In genomic region chr1:152088030-152088429, GRCm38 (mm10) we compare ENCODE assay signal across 10 mouse cellular contexts. TPM values are rescaled to one million over a fixed set of nuclear protein-coding genes. Genes with fewer than 3 reads are reported as not detected.
DNase-seq lines count a peak whose midpoint lies in the region; ATAC-seq and TF ChIP-seq lines count a peak whose summit lies in the region.
"Had no signal": no experiment of that assay in that cellular context is flagged by ENCODE, and none has a peak within 500 bp of the region (broad histone marks: within the 10 kb centered on the region; RNA-seq: fewer than 3 reads in every experiment).

No protein-coding gene starts in this region.

- peaks cover 15 to 41% of the 10 kb centered on the region in 2 experiments for H3K4me1 ChIP-seq in heart, embryonic 14.5 days (ENCODE audit: control insufficient read depth in 2 of 2, insufficient read depth in 2 of 2, low read length in 2 of 2)
- peaks cover 73% of the 10 kb centered on the region for H3K4me1 ChIP-seq in embryonic facial prominence, embryonic 10.5 days
- peaks cover 20% of the 10 kb centered on the region for H3K4me1 ChIP-seq in forebrain, postnatal 0 days (ENCODE audit: insufficient read depth)
- H3K4me1 ChIP-seq in midbrain, embryonic 10.5 days = peaks cover 75% of the 10 kb centered on the region

- no peak for DNase-seq in heart, postnatal 14 days
- DNase-seq in embryonic facial prominence, embryonic 10.5 days (ENCODE audit: low spot score) = no peak
- DNase-seq in forebrain, postnatal 0 days = no peak
- DNase-seq in midbrain, embryonic 10.5 days (ENCODE audit: low spot score) = no peak
- DNase-seq in urinary bladder, postnatal 36 days (ENCODE audit: low spot score in 2 of 2) = no peak
- DNase-seq in left cerebral cortex, adult 18-20 months (ENCODE audit: low spot score in 2 of 2) = no peak
- DNase-seq in urinary bladder, postnatal 4 days (ENCODE audit: low spot score in 2 of 2) = no peak
- DNase-seq: kidney, adult 11 months; lung, postnatal 14 days had no signal

- H3K9ac ChIP-seq in heart, embryonic 14.5 days (ENCODE audit: low read length) = peak overlapping the region; percentile 92
- no peak overlapping the region; the same call in 1 of the 2 replicates for H3K9ac ChIP-seq in forebrain, postnatal 0 days

- no peaks in the 10 kb centered on the region for H3K9me3 ChIP-seq in heart, embryonic 14.5 days (ENCODE audit: control insufficient read depth, low read length)
- H3K9me3 ChIP-seq in embryonic facial prominence, embryonic 10.5 days = no peaks in the 10 kb centered on the region
- no peaks in the 10 kb centered on the region for H3K9me3 ChIP-seq in forebrain, postnatal 0 days (ENCODE audit: low read length)
- H3K9me3 ChIP-seq in midbrain, embryonic 10.5 days (replicated peaks) = no peaks in the 10 kb centered on the region

- H3K4me2 ChIP-seq in heart, embryonic 14.5 days (ENCODE audit: low read length) = peak overlapping the region; percentile 93
- peak overlapping the region; percentile 83 for H3K4me2 ChIP-seq in forebrain, postnatal 0 days (ENCODE audit: low read depth)

- TF ChIP-seq CTCF in forebrain, postnatal 0 days (IDR thresholded peaks at IDR 0.05; ENCODE audit: low read depth) = no peak

- intact Hi-C loops in heart, postnatal 14 days (cut with DNase I) = loop anchor here (5.0 kb wide), 4 partner anchors 71 to 266 kb away; no protein-coding TSS in a partner anchor

- peak overlapping the region; percentile 4 to 77; a peak in 3 of 4 replicates for H3K4me3 ChIP-seq in heart, embryonic 14.5 days (ENCODE audit: control insufficient read depth in 1 of 2, insufficient read depth in 1 of 2, low read depth in 1 of 2, low read length in 2 of 2)
- peak overlapping the region; percentile 87; the same call in 1 of the 2 replicates for H3K4me3 ChIP-seq in embryonic facial prominence, embryonic 10.5 days
- H3K4me3 ChIP-seq in forebrain, postnatal 0 days (ENCODE audit: low read depth, low read length) = peak overlapping the region; percentile 96
- H3K4me3 ChIP-seq in midbrain, embryonic 10.5 days = peak overlapping the region; percentile 93

- no peak for ATAC-seq in heart, embryonic 14.5 days (ENCODE audit: insufficient number of reproducible peaks, insufficient read depth, low FRiP score, low read depth)
- no peak for ATAC-seq in forebrain, postnatal 0 days

- no peaks in the 10 kb centered on the region for H3K27me3 ChIP-seq in heart, embryonic 14.5 days (ENCODE audit: control insufficient read depth, insufficient read depth, low read length)
- H3K27me3 ChIP-seq in embryonic facial prominence, embryonic 10.5 days (replicated peaks; ENCODE audit: low read depth, poor library complexity, severe bottlenecking) = no peaks in the 10 kb centered on the region; the same call in 1 of the 2 replicates
- H3K27me3 ChIP-seq in forebrain, postnatal 0 days (ENCODE audit: insufficient read depth, low read length) = no peaks in the 10 kb centered on the region
- no peaks in the 10 kb centered on the region for H3K27me3 ChIP-seq in midbrain, embryonic 10.5 days (ENCODE audit: low read depth, poor library complexity, severe bottlenecking)

- no peaks in the 10 kb centered on the region for H3K36me3 ChIP-seq in heart, embryonic 14.5 days (ENCODE audit: control insufficient read depth, insufficient read depth, low read length)
- no peaks in the 10 kb centered on the region for H3K36me3 ChIP-seq in embryonic facial prominence, embryonic 10.5 days (replicated peaks)
- no peaks in the 10 kb centered on the region for H3K36me3 ChIP-seq in forebrain, postnatal 0 days (ENCODE audit: insufficient read depth)
- H3K36me3 ChIP-seq in midbrain, embryonic 10.5 days = no peaks in the 10 kb centered on the region

- H3K27ac ChIP-seq in heart, embryonic 14.5 days (replicated peaks in 1 of 2; ENCODE audit: control insufficient read depth in 1 of 2, insufficient read depth in 1 of 2, low read depth in 2 of 2, low read length in 2 of 2) = peak overlapping the region; percentile 27 to 90; a peak in 2 of 4 replicates
- no peak overlapping the region for H3K27ac ChIP-seq in embryonic facial prominence, embryonic 10.5 days (replicated peaks)
- no peak overlapping the region for H3K27ac ChIP-seq in forebrain, postnatal 0 days (ENCODE audit: low read depth, low read length)
- no peak overlapping the region for H3K27ac ChIP-seq in midbrain, embryonic 10.5 days (replicated peaks)

- WGBS in heart, embryonic 14.5 days = 59% methylated on average over 5 of the region's 5 CpGs
- WGBS in embryonic facial prominence, embryonic 10.5 days = 70% methylated on average over 5 of the region's 5 CpGs
- WGBS in forebrain, postnatal 0 days = 32% methylated on average over 5 of the region's 5 CpGs
- 46% methylated on average over 5 of the region's 5 CpGs for WGBS in midbrain, embryonic 10.5 days

RNA-seq across cellular contexts. Expression of gene 1700025G04Rik, which starts 1.9 kb away (rescaled TPM):
- 35.7 and 36.9 TPM in 2 replicates for polyA plus RNA-seq in heart, embryonic 14.5 days (2014; fragmentation: Nextera tagmentation; extraction: Ambion mirVana)
- 10 to 100 TPM; 41.5 to 44.4 TPM for total RNA-seq in heart, postnatal 14 days (2021)
- 14.7 and 15.0 TPM in 2 replicates for polyA plus RNA-seq in embryonic facial prominence, embryonic 10.5 days (2016; fragmentation: Nextera tagmentation; extraction: Ambion mirVana)
- total RNA-seq in forebrain, postnatal 0 days (2014; rRNA removed) = 36.8 and 43.2 TPM in 2 replicates
- polyA plus RNA-seq in forebrain, postnatal 0 days (2015; fragmentation: Nextera tagmentation; extraction: Ambion mirVana) = 17.0 and 25.5 TPM in 2 replicates
- polyA plus RNA-seq in midbrain, embryonic 10.5 days (2016; fragmentation: Nextera tagmentation; extraction: Ambion mirVana) = 17.6 and 20.5 TPM in 2 replicates
- 10 to 100 TPM; 69.7 to 72.8 TPM for total RNA-seq in left cerebral cortex, adult 18-20 months (2021)

Comparison
In these comparisons a context has a peak if more than half of its experiments do, and no peak if none do; other contexts are left out.
1. H3K27ac ChIP-seq: peak in heart, embryonic 14.5 days (2 of 2); none in embryonic facial prominence, embryonic 10.5 days (single experiment), forebrain, postnatal 0 days (single experiment) and midbrain, embryonic 10.5 days (single experiment).
2. H3K4me3 ChIP-seq: peak in every context shown above with its lines; median percentile 96 in forebrain, postnatal 0 days; 93 in midbrain, embryonic 10.5 days; 87 in embryonic facial prominence, embryonic 10.5 days; 40 in heart, embryonic 14.5 days.